Mouse (Mus musculus) G1E (cell line): Measurements from ENCODE around the gene Alpl. TPM values are rescaled to one million over a fixed set of nuclear protein-coding genes. Genes with fewer than 3 reads are reported as not detected.

Source experiments
- ATAC-seq: 2 replicates; pipeline ENCODE4 v1.8.0; 2016; ENCODE audit warnings: mild to moderate bottlenecking; ENCODE audit not compliant: insufficient number of reproducible peaks, poor library complexity, low FRiP score, severe bottlenecking; ENCODE audit errors: extremely low read depth
- DNase-seq: peaks from one replicate; pipeline ENCODE4 v3.0.0; 2012; ENCODE audit warnings: low spot score
- H3K27me3 ChIP-seq: 2 replicates; pipeline ENCODE4 v1.6.1; 2012; ENCODE audit warnings: mild to moderate bottlenecking, low read length, inconsistent platforms; ENCODE audit not compliant: insufficient read depth
- H3K36me3 ChIP-seq: replicated peaks from 2 replicates; pipeline ENCODE3; 2012; ENCODE audit warnings: mild to moderate bottlenecking, inconsistent platforms
- H3K4me1 ChIP-seq: 2 replicates; pipeline ENCODE4 v1.6.1; 2012; ENCODE audit warnings: low read depth, low read length, inconsistent platforms, mixed read lengths; ENCODE audit not compliant: insufficient read depth
- H3K4me3 ChIP-seq: 2 replicates; pipeline ENCODE4 v1.5.1; 2012; ENCODE audit warnings: low read depth, mild to moderate bottlenecking, inconsistent platforms, low read length, moderate library complexity, mixed read lengths
- H3K9me3 ChIP-seq: replicated peaks from 2 replicates; pipeline ENCODE4 v1.6.1; 2012; ENCODE audit warnings: inconsistent platforms
- CTCF ChIP-seq: IDR thresholded peaks from 2 replicates; pipeline ENCODE4 v1.5.1; 2012; ENCODE audit warnings: low read depth, low read length, inconsistent platforms, mixed read lengths
- GATA1 ChIP-seq: IDR thresholded peaks from 2 replicates; pipeline ENCODE4 v1.6.1; 2012; ENCODE audit warnings: borderline replicate concordance, low read length, inconsistent platforms, mixed read lengths
- GATA2 ChIP-seq: IDR thresholded peaks from 2 replicates; pipeline ENCODE4 v1.6.1; 2012; ENCODE audit warnings: low read depth, low read length, inconsistent platforms, borderline replicate concordance
- POLR2AphosphoS5 ChIP-seq: IDR thresholded peaks from 2 replicates; pipeline ENCODE4 v1.6.1; 2012; ENCODE audit warnings: low read depth, low read length, inconsistent platforms; ENCODE audit not compliant: insufficient replicate concordance
- TAL1 ChIP-seq: conservative IDR thresholded peaks from 2 replicates; pipeline ENCODE4 v1.6.1; 2012; ENCODE audit warnings: low read depth, low read length, inconsistent platforms, mixed read lengths
- polyA plus RNA-seq: library from polyadenylated mRNA; stranded (reverse); fragments of >175 nt; gene quantifications from 2 replicates; pipeline ENCODE4 v1.2.3, GENCODE M21; 2012
- total RNA-seq, 2 experiments: library from RNA; stranded (forward) in 1 of 2; stranded (reverse) in 1 of 2; fragments of 200-1000 nt in 1 of 2; fragments of >200 nt in 1 of 2; fragmentation: Nextera tagmentation in 1 of 2; gene quantifications; 2 replicates each; pipeline ENCODE4 v1.2.3; 2014 to 2017

Alpl gene
- total and polyA plus RNA-seq, 3 experiments: not detected

DNA sequence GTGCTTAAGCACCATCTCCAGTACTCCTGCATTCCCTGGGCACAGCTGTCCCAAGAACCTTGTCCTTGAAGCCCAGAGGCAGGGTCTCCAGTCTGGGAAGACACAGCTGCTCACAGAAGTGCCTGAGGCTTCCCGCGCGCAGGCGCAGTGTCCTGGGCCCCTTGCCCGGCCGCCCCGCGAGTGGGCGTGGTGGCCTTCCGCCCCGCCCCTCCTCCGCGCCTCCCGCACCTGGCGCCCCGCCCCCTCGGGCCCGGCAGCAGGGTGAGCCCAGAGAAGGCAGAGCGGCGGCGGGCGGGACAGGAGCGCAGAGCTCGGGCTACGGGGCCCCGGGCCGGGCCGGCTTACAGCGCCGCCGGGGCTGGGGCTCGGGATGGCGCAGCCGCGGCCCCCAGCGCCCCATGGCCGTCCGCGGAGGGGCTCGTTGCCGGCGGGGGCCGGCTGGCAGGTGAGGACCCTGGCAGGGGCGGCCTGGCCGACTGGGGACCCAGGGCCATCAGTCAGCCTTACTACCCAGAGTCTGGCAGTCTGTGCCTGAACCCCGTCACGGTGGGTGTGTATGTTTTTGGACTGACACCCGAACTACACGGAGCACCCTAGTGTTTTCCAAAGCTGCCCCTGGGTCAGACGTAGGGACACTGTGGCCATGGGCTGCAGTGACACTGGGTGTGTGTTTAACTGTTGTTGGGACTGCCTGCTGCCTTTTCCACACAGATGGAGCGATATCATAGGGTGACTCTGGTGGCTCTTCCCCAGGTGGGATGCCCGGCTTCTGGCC lies 88.8 kb downstream of the Alpl start:
- ATAC-seq (no peak), DNase-seq (no peak)
- H3K36me3 ChIP-seq: no peaks in the 10 kb centered on the region
- peaks cover 6% of the 10 kb centered on the region; the same call in 1 of the 2 replicates for H3K27me3 ChIP-seq
- no peaks in the 10 kb centered on the region for H3K9me3 ChIP-seq
- no peaks in the 10 kb centered on the region for H3K4me1 ChIP-seq
- H3K4me3 ChIP-seq: no peak overlapping the region
- TF ChIP-seq CTCF: no peak
- no peak for TF ChIP-seq TAL1
- no peak for TF ChIP-seq GATA2

DNA sequence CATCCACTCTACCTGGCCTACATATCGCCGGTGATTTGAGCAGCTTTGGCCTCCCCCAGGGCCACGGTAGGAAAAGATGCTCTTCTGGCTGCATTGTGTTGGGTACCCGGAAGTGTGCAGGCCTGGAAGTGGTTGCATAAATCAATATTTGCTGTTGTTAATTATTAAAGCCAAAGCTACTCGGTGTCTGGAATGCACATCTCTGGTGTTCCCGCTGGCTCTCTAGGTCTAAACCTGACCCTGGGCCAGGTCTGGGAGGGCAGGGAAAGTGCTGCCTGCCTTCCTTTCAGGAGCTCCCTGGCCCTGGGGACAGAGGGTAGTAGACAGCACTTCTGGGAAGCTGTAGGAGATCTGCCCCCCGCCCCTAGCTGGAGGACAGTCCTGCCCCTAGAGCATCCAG lies 89.7 kb downstream of the Alpl start:
- Histone ChIP-seq H3K4me1 (no peaks in the 10 kb centered on the region), H3K27me3 (peaks cover 6% of the 10 kb centered on the region; the same call in 1 of the 2 replicates), H3K9me3 (no peaks in the 10 kb centered on the region), H3K4me3 (no peak overlapping the region), H3K36me3 (no peaks in the 10 kb centered on the region)
- no peak for ATAC-seq
- TF ChIP-seq GATA1: no peak
- DNase-seq: no peak

DNA sequence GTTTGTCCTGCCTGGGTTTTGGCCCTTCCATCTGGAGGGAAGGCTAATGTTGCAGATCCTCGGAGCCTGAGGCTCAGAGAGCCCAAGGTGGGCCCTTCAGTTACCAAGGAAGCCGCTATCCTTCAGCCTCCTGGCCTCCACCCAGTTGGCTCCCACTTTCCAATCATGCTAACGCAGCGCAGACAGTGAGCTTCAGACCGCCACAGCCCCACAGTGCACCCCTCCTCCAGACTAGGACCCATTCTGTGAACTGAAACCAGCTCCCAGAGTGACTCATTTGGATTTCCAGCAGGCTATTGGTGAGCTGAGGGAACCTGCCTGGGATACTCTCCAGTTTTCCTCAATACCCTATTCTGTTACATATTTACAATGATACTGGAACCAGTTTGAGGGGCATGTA lies 90.8 kb downstream of the Alpl start:
- H3K4me3 ChIP-seq: no peak overlapping the region
- DNase-seq (no peak), ATAC-seq (no peak)
- peaks cover 6% of the 10 kb centered on the region; the same call in 1 of the 2 replicates for H3K27me3 ChIP-seq
- H3K36me3 ChIP-seq: no peaks in the 10 kb centered on the region
- H3K4me1 ChIP-seq: no peaks in the 10 kb centered on the region
- TF ChIP-seq CTCF: no peak
- TF ChIP-seq GATA1: no peak
- TF ChIP-seq GATA2: no peak
- no peak for TF ChIP-seq POLR2AphosphoS5
- TF ChIP-seq TAL1: no peak
- no peaks in the 10 kb centered on the region for H3K9me3 ChIP-seq

DNA sequence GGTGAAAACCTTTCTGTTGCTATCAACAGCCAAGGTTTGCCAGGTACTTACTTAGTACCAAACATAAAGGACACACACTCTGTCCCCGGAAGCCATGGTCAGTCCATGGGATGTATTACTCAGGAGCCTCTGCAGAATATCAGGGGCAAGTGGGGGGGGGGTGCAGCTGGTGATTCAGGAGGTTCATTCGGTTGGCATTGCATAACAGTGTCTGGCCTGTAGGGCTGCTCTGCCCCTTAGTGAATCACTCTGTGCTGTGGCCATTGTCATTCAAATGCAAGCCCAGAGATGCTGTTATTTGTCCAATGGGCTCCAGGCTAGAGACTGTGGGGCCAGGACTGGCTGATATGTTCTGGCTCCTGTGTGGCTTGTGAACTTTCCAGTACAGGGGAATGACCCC lies 91.6 kb downstream of the Alpl start:
- TF ChIP-seq GATA1 (no peak), TAL1 (no peak), CTCF (no peak), POLR2AphosphoS5 (no peak), GATA2 (no peak)
- no peaks in the 10 kb centered on the region for H3K36me3 ChIP-seq
- H3K27me3 ChIP-seq: peaks cover 6% of the 10 kb centered on the region; the same call in 1 of the 2 replicates
- no peaks in the 10 kb centered on the region for H3K9me3 ChIP-seq
- DNase-seq: no peak
- no peak for ATAC-seq
- H3K4me1 ChIP-seq: no peaks in the 10 kb centered on the region
- no peak overlapping the region for H3K4me3 ChIP-seq

DNA sequence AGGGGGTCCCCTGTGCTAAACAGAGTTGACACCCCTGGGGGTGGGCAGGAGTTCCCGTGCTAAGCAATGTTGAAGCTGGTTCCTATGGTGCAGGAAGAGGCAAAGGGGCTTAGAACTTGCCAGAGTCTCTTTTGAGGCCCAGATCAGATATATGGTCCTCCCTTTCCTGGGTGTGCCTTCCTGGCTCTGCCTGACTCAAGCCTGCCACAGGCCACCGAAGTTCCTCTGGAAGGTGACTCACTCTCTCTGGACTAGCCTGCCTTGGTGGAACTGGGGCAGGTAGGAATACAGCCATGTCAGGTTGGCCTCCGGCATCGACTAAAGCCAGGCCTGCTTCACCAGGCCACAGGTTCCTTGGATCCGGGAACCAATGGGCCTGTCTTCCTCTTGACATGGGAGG lies 93.1 kb downstream of the Alpl start:
- ATAC-seq: no peak
- no peak overlapping the region for H3K4me3 ChIP-seq
- no peaks in the 10 kb centered on the region for H3K36me3 ChIP-seq
- no peak for TF ChIP-seq GATA1
- no peak for TF ChIP-seq GATA2
- no peak for TF ChIP-seq POLR2AphosphoS5
- no peak for TF ChIP-seq TAL1
- no peak for TF ChIP-seq CTCF
- no peaks in the 10 kb centered on the region for H3K9me3 ChIP-seq
- H3K4me1 ChIP-seq: no peaks in the 10 kb centered on the region
- peaks cover 6% of the 10 kb centered on the region; the same call in 1 of the 2 replicates for H3K27me3 ChIP-seq
- no peak for DNase-seq

DNA sequence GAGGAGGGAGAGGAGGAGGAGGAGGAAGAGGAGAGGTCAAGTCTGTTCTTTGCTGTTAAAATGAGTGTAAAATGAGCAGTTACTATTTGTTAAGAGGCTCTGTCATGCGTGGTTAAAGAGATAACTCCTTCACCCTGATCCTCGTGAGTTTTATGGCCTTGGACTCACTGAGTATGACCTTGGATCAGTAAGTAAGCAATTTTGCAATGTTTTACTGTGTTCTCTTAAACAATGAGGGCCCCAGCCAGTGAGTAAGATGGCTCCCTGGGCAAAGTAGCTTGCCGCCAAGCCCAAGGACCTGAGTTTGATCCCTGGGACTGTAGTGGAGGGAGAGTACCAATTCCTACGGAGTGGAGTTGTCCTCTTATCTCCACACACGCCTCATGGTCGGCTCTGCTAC lies 95.2 kb downstream of the Alpl start:
- H3K9me3 ChIP-seq: no peaks in the 10 kb centered on the region
- no peak for TF ChIP-seq POLR2AphosphoS5
- TF ChIP-seq GATA2: no peak
- no peak for ATAC-seq
- DNase-seq: no peak
- peaks cover 2% of the 10 kb centered on the region; the same call in 1 of the 2 replicates for H3K27me3 ChIP-seq
- H3K36me3 ChIP-seq: no peaks in the 10 kb centered on the region
- no peaks in the 10 kb centered on the region for H3K4me1 ChIP-seq
- H3K4me3 ChIP-seq: no peak overlapping the region
